Mouse (Mus musculus) lung, postnatal 10 days (tissue): ENCODE measurements around the gene Ankrd63.

ENCODE experiments used
- DNase-seq: peaks from one replicate; pipeline ENCODE4 v3.0.0; 2021

The Ankrd63 gene

DNA sequence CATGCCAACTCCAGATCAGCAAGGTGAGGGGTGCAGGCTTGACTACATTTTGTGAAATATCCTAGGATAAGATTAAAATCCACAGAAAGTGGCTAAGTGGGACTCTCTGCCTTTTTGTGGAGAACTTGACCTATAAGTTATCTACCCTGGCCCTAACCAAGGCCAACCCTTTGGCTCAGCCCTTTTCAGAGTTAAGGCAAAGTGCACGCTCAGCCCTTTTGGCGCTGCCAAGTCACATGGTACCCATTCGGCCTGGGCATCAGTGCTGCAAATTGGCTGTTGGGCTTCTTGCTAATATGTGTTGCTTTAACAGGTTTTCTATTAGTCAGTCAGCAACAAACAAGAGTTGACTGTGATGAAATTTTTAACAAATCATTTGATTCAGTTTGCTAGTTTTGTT, 16.0 kb downstream of the Ankrd63 start:
- no peak for DNase-seq

DNA sequence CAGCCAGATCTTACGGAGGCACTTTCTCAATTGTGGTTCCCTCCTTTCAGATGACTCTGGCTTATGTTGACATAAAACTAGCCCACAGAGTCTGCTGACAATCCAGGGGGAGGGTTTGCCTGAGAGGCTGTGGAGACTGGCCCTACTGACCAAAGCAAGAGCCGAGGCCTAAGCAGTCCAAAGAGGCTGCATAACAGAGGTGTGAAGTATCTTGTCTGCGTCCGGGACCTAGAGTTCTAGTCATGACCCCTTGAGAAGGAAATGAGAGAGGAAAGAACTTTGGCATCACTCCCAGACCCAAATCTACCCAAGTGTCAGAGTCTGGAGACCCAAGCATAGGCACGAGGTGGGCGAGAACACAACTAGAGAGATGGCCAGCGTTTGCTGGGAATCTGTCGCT, 17.1 kb downstream of the Ankrd63 start:
- no peak for DNase-seq

DNA sequence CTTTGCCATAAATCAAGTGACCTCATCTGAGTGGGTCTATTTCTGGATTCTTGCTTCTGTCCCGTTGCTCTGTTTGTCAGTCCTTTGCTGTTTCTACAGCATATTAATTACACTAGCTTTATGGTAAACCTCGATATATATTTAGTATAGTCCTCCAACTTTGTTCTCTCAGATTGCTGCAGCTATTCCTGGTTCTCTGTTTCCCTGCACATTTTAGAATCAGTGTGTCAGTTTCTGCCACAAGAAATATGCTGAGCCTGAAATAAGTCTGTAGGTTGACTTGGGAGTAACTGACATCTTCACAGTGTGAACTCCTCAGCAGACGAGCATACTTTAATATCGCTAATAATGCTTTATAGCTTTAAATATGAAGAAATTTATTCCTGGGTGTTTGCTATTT, 18.7 kb downstream of the Ankrd63 start:
- DNase-seq = no peak

DNA sequence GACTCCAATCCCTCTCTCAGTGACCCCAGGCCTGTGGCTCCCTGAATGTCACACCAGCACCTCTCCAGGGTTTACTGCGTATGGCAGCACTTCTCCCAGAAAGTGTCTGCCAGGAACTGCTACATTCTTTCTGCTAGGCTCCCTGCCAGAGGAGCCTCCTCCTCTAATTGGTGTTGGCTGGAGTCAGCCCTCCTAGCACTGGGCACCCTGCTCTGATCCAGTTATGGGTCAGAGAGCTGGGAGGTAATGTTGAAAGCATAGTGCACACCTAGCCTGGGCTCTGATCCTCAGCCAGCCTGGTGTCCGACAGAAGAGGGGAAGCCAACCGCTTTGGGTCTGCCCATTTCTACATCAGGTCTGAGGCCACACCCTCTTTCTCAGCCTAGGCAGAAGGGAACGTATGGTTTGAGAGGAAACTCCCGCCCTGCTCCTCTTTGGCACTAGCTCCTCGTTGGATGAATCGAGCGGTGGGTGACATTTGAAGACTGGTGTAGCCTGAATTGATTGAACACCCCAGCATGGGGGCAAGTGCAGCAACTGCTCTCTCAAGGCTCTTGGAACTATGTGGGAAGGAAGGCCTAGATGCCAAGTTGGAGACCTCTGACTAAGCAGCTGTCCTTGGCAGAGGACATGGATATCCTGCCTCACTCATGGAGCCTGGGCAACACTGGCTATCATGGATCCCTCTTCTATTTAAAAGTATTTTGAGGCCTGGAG, 21.1 kb downstream of the Ankrd63 start:
- no peak for DNase-seq

DNA sequence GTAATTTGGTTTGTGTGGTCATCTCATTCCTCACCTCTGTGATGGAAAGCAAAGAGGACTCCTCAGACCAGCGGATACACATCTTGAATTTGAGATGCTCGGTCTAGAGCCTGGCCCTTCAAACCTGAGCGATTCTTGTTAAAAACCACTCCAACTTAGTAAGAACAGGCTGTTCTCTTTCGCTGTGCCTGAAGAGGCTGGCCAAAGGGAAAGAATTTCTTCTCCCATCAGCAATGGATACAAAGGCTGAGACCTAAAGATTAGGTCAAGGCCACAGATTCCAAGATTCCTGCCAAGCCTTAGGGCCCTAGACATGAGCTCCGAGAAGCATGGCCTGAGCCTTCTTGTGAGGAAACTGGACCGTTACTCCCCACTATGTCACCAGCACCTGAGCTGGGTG, 22.8 kb downstream of the Ankrd63 start:
- DNase-seq = no peak

DNA sequence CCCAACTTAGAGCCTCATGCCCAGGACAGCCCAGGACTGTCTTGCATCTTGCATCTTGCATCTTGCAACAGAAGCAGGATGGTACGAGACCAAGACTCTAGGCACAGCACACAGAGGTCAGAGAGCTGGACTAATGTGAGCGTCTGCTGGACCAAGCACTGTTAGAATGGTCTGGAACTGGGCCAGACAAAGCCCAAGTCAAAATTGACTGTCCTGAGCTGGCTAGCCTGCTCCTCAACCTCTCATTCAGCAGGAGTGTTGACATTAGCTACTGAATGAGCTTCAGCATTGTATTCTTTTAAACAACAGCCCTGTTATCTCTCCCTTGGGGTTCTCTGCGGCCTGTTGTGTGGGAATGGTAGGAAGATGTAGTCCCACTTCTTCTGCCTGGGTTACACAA, 24.2 kb downstream of the Ankrd63 start:
- peak; percentile 45 for DNase-seq

DNA sequence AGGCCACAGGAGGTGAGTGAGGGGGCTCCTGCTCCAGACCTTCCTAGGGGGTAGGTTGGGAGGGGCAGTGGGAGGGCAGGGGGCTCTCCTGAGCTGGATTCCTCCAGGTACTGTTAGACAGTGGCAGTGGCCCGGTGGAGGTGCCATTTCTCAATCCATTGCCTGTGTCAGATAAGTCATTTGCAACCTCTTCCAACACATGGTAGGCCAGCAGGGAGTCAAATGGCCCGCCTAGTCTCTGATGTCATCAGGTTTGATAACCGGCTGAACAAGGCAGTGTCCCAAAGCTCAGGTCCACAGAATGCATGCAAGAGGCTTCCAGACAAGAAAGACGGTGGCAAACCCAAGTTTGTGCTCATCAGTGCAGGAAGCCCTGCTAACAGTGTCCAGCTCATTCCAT, 25.9 kb downstream of the Ankrd63 start:
- no peak for DNase-seq

DNA sequence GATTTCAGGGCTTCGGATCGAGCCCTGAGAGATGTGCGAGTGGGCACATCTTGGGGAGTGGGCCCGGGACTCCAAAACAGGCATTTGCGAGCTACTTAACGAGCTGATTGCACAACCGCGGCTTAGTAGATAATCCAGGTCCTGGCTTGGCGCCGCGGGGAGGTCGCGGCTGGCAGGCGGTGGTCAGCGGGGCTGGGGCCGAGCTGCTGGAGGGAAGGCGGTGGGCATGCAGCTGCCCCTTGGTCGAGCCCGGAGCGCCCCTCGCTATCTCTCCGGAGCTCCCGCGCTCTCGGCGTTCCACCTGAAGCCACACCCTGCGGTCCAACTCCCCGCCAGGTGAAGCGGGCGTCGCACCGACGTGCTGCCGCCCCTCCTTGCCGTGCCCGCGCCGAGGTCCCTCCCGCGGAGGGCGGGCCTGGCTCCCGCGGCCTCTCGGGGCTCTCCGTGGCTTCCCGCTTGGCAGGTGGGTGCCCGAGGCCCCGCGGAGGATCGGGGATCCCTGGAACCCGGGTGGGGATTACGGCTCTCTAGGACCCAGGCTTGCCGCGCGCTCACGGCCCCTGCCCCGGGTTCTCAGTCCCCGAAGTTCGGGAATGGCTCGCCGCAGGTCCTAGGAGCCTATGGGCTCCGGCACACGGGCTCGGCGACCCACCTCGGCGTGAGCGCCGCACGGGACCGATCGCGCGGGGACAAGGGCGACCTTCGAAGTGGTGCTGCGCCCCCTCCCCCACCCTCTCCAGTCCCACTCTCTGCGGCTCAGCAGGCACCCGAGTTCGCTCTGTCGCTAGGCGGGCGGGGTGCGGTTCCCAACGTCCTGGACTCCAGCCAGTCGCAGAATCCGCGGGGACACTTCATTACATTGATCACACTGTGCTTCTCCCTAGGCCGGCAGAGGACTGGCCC, 26.7 kb downstream of the Ankrd63 start:
- DNase-seq = peak; percentile 55

DNA sequence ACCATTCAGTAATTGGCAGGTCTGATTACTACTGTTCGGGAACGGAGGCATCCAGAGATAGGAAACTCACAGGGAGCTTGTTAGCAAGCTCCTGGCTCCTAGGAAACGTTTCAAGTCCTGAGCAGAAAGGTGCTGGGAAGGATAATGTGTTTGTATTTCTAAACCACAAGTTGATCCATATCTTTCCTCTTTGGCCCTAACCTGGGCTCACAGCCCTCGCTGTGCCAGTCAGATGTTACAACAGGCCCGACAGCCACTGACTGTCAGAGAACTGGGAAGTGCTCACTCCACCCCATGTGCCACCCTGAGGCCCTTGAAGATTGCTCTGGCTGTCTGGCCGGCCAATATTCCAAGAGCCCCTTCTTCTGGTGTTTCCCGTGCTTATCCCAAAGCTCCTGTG, 29.3 kb downstream of the Ankrd63 start:
- no peak for DNase-seq

DNA sequence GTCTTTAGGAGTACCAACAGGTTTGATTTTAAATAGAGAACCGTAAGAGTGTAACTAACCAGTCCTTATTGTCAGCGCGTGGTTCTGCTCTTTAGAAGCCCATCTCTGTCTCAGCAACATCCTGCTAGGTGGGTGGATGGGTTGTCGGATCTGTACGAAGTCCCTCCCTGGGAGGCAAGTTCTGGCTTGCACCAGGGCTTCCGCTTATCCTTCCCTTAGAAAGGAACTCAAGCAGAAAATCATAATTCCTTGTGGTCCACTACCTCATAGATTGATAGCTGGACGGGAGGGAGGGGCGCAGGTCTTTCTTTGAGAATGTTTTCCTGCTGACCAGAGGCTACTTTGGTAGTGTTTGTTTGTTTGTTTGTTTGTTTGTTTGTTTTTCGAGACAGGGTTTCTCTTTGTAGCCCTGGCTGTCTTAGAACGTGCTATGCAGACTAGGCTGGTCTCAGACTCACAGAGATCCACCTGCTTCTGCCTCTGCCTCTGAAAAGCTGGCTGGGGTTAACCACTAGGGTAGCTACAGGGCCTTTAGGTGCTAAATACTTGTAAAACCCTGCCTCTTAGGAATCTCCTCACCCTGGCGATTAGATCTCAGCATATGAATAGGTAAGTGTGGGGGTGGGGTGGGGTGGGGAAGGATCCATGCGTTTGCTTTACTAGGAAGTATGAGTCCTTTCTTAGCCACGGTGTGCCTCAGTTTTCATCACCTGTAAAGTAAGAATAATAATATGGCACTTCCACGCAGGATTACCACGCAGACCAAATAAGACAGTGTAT, 29.9 kb downstream of the Ankrd63 start:
- DNase-seq = no peak

DNA sequence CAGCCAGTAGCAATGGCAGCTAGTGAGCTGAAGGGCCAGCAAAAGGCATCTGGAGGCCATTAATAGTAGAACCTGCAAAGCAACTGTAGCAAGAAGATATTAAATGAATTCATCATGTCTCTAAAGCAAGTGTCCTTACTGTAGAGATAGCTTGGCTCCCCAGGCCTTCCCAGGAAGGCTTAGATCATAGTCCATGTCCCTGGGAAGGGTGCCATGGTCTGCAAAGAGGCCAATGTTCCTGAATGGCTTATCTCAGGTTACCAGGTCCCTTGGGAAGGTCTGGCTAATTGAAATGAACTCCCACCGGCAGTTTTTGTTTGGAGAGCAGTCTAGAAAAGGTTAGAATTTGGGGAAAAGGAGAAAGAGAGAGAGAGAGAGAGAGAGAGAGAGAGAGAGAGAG, 32.0 kb downstream of the Ankrd63 start:
- no peak for DNase-seq

DNA sequence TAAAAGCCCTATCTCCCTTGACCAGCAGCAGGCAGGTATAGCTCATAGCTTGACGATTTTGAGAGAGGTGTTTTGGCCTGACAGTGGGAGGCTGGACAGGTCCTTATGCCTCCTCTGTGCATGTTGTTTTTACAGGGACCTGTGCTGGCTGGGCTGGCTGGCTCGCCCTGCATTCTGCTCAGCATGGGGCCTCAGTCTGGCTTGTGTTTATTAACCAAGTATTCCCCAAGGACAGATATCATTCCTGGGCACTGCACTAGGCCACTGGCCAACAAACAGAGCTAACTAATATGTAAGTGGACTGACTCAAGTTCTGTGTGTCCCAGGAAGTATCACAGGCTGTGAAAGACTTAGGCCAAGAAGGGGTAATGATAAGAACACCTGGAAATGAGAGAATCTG, 34.0 kb downstream of the Ankrd63 start:
- no peak for DNase-seq

DNA sequence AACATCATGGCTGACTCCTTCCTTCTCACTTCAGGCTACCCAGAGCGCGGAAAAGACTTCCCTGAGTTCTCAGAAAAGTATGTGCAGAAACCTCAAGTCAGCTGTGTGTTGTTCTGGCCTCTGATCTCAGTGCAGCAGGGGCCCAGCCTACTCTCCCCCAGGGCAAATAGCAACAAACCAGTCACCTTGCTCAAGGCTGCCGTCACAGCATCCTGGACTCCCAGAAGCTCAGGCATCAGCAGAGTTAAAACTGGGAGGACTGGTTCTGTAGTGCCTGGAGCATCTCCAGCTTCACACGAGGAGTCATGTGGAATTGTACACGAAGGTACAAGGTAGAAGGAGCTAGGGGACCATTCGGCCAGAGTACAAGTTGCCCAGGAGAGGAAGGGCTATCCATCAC, 34.5 kb downstream of the Ankrd63 start:
- DNase-seq = no peak

DNA sequence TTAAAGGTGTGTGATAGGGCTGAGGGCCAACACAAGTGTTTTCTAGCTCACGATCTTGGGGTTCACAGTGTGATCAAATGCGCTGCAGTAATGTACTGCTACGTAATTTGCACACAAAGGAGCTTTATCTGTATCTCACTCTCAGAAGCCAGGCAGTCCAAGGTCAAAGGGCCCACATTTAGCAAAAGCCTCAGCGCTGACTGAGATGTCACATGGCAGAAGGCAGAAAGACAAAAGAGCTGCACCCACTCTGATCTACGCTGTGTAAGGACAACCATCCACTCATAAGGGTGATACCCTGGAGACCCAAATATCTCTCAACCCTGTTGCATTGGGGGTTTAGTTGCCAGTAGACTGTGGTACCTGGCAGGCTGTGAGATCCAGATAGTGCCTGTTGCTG, 36.6 kb downstream of the Ankrd63 start:
- no peak for DNase-seq

DNA sequence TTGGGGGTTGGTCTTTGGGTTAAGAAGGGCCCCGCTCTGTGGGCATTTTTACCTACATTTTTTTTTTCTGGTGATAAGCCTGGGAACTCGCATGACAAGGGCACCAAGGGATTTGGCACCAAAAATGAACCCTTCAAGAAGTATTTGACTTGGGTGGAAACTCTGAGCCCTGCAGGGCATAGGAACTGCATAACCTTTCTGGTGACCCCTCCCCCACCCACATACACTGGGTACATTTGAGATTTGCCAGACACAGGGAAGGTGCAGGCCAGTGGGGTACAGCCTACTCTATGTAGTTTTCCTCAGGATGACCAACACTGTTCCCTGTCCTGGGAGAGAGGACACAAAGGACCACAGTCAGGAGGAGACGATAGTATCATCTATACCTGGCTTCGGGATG, 38.1 kb downstream of the Ankrd63 start:
- DNase-seq = no peak

DNA sequence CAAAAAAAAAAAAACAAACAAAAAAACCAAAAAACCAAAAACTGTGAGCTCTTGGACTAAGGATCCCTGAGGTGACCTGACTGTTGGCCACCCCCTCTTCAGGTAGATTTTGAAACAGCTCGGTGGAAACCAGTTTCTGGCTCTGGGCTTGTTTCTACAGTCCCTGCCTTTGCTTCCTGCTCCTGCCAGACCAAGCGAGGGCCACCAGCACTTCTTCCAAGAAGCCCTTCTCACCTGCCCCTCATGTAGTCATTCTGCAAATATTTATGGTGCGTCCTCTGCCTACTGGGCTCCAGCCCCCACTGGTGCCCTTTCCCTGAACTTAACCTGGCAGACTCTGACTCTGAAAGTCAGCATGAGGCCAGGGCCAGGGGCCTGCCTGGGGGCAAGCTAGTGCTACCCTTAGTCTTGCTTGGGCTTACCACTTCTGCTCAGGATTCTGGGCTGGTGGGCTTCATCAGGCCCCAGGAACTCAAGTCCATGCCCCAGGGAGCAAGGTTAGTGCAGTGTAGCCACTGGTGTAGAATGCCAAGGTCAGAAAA, 38.7 kb downstream of the Ankrd63 start:
- no peak for DNase-seq

DNA sequence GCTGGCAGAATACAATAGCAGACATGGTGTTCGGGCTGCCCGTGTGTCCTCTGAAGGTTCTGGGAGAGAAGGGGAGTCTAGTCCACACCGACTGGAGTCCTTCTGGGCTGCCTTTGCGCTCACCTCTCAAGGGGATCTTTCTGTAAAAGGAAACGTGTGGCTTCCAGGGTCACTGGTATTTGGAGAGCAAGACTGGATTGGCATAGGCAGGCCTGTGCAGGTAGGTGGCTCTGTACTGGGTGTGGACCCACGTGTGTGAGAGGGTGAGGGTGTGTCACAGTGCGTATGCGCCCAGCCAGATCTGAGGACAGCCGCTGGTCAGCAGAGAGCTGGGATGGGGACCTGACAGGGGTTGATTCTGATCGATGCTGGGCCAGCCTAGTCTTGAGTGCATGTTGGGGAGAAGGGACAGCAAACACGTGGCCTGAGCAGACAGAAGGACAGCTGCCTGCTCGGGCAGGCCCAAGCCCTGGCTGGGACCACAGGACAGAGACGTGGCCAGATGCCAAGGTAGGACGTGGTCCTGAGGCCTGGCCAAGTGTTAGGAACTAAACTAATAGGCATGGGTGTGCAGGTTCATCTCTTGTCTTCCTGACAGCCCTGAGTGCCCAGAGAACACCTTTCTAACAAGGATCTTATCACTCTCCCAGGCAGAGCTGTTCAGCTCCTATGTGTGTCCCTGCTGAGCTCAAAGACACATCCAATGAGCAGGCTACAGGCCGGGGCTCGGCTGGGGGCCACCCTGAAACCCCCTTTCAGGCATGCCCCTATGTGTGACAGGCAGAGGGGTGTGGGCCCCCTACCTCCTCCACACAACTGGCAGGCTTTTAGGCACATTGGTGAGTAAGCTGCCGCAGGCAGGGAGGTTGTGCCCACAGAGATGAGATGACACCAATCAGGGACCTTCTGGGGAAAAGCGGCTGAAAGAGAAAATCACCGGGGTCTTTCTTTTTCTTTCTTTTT, 39.7 kb downstream of the Ankrd63 start:
- DNase-seq = no peak

DNA sequence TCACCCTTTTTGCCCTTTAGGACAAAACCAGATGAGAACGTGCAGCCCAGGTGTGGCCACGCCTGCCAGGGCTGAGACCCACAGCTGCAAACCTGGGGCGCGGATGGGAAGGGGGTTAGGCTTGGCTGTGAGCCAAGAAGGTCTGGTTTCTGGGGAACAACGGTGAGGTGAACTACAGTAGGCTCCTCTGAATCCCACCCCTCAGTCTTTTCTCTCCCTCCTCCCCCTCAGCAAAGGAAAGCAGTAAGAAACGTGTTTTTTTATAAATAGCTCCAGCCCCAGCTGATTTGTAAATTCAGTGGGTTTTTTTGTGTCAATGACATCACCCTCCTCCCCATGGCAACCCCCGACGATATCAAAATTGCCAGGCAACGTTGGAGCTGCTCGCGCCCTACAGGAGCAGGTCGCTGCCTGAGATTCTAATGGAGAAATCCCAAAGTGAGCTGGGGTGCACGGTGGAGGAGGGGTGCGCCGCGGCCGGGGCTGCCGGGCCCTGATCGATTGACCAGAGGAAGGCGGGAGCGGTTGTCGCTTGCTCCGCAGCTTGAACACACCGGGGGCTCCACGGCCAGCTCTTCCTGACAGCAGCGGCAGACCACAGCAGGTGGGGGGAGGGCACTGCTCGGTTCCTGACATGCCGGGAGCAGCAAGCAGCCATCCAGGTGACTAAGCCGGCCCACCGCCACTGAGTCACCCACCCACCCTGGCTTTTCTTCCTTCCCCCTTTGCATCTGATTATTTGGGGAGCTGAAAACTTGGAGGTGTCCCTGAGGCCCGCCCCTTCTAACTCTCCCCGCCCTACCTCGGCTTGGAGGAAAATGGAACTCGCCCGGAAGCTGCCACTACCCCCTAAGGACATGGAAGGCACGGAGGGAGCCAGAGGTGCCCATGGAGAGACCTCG, 40.6 kb downstream of the Ankrd63 start, which contains the start of gene Pak6:
Gene Pak6 (plus strand): TSS at position 402 of the 902 bp plus-strand sequence.
- DNase-seq = no peak

DNA sequence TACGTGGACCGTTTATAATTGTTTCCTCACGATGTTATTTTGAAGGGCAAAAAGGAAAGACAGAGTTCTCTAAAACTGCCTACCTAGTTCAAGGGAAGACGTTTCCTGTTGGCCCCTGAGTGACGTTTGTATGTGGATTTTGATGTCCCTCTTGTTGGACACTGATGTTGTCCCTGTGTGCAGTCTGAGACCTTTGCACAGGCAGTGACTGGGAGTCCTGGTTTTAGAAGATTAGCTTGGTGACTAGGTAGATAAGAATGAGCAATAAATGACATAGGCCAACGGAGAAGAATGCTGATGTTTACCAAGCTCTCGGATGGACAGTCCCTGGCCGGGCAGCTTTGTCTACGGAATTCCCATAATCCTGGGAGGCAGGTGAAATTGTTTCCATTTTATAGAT, 41.9 kb downstream of the Ankrd63 start:
- DNase-seq = no peak

DNA sequence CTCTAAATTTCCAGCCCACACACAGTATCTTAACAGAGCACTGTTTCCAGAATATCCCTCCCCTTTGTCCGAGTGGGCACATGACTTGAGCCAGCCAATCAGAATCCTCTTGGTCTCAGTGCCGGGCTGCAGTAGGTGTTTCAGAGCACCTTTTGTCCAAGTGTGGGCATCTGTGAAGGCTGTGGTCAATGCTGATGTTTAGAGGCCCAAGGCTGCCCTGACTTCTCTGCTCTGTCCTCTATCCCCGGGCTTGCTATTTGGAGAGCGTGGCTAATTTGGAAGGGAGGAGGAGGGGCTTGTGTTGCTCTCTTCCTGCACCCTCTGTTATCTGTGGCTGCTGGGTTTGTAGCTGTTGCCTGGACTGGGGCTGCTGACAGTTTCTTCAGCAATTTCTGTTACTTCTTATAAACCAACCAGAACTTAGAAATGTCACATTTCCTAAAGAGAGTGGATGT, 43.7 kb downstream of the Ankrd63 start:
- DNase-seq = peak; percentile 73

DNA sequence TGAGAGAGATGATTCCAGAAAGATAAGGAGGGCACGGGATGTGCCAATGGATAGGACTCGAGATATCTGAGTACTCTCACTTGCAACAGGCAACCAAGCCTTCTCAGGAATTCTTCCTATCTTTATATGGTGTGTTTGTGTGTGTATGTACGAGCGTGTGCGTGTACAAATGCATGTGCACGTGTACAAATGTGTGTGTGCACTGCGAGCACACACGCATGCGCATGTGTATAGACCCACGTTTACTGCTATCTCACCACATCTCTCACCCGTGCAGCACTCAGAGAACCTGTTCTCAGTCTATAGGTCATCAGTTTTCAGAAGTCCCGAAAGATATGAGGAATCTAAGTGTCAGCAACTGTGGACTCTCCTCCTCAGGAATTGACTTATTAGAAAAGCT, 44.3 kb downstream of the Ankrd63 start:
- DNase-seq = no peak
